Mouse (Mus musculus): ENCODE results near the gene Pabpc4.

- TF ChIP-seq CTCF (IDR thresholded peaks at IDR 0.05; ENCODE audit: low read depth) = no peak
- no peak for TF ChIP-seq EP300 (IDR thresholded peaks at IDR 0.05; ENCODE audit: low read depth)
Observed at GRCm38 (mm10) chr4:123213975-123214374, 48.2 kb upstream of the Pabpc4 start.

Measured in liver, postnatal 0 days (tissue).